ENCODE assay signal across 16 mouse cellular contexts in genomic region chr14:76202595-76202994, GRCm38 (mm10).
"Had no signal": no experiment of that assay in that cellular context is flagged by ENCODE, and none has a peak within 500 bp of the region (broad histone marks: within the 10 kb centered on the region; RNA-seq: fewer than 3 reads in every experiment).

No protein-coding gene starts in this region.

- DNase-seq: liver, postnatal 0 days; lung, adult 2 months; lung, postnatal 14 days; lung, postnatal 4 days; right cerebral cortex, postnatal 14 days; thymus, adult 18-20 months; thymus, postnatal 14 days; thymus, postnatal 36 days had no signal

- H3K4me3 ChIP-seq: liver, embryonic 15.5 days; lung, embryonic 15.5 days; midbrain, embryonic 13.5 days; midbrain, embryonic 15.5 days; neural tube, embryonic 12.5 days; stomach, embryonic 15.5 days had no signal

- H3K9ac ChIP-seq: liver, embryonic 15.5 days; liver, postnatal 0 days; lung, embryonic 15.5 days; midbrain, embryonic 13.5 days; midbrain, embryonic 15.5 days; neural tube, embryonic 12.5 days; stomach, embryonic 15.5 days had no signal

- ATAC-seq: liver, postnatal 0 days; lung, postnatal 0 days; midbrain, embryonic 13.5 days; midbrain, embryonic 15.5 days had no signal

- H3K27ac ChIP-seq: liver, embryonic 15.5 days; lung, embryonic 15.5 days; midbrain, embryonic 13.5 days; midbrain, embryonic 15.5 days; neural tube, embryonic 12.5 days; stomach, embryonic 15.5 days had no signal

- H3K4me2 ChIP-seq: liver, embryonic 15.5 days; lung, embryonic 15.5 days; midbrain, embryonic 11.5 days; midbrain, embryonic 13.5 days; midbrain, embryonic 15.5 days; neural tube, embryonic 12.5 days; stomach, embryonic 15.5 days had no signal

- H3K9me3 ChIP-seq: liver, embryonic 15.5 days; lung, embryonic 15.5 days; midbrain, embryonic 13.5 days; midbrain, embryonic 15.5 days; neural tube, embryonic 12.5 days; stomach, embryonic 15.5 days had no signal

- H3K27me3 ChIP-seq: liver, embryonic 15.5 days; lung, embryonic 15.5 days; midbrain, embryonic 13.5 days; midbrain, embryonic 15.5 days; neural tube, embryonic 12.5 days; stomach, embryonic 15.5 days had no signal

- H3K4me1 ChIP-seq: liver, embryonic 15.5 days; lung, embryonic 15.5 days; midbrain, embryonic 13.5 days; midbrain, embryonic 15.5 days; neural tube, embryonic 12.5 days; stomach, embryonic 15.5 days had no signal

- H3K36me3 ChIP-seq: liver, embryonic 15.5 days; lung, embryonic 15.5 days; midbrain, embryonic 13.5 days; midbrain, embryonic 15.5 days; neural tube, embryonic 12.5 days; stomach, embryonic 15.5 days had no signal
